Mouse (Mus musculus): Measurements from ENCODE around the gene Denr. TPM values are rescaled to one million over a fixed set of nuclear protein-coding genes. Genes with fewer than 3 reads are reported as not detected.
A peak's percentile ranks its signal among the peaks of the same experiment; 100 is the strongest.

The Denr gene
- polyA plus RNA-seq, 1 experiment from 2014 or later, result 81.9 TPM

DNA sequence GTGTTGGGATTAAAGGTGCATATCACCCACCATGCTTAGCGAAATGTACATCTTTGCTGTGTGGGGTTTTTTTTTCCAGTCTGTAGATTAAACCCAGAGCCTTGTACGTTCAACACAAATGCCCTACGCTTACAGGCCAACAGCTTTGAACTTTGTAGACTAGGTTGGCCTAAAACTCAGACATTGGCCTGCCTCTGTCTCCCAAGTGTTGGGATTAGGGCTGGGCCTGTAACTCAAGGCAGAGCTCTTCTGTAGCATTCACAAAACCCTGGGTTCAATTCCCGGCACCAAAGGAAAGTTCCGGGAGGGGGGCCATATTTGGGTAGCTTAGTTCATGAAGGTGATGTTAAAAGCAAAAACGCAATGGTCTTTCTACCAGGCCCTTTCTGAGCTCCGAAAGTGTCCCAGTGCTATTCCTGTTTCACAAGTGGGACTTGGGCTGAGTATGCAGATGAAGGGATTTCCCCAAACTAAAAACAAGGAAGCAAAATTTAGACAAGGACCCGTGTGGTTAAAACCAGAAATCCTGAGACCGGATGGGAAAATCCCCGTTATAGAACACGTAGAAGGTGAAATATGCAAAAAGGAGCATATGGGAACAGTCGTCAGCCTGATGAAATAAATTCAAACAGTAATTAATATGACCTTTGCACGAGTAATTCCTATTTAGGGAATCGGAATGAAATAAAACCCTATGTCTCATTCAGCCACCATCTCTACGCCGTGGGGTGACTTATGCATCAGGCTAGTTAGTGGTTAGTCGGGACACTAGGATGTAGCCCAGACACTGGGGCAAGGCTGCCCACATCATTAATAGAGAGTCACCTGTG is 614 bp upstream of the Denr start:
- Histone ChIP-seq H3K9ac (peak overlapping the region; percentile 55; the same call in 1 of the 2 replicates), H3K27ac (replicated peaks) (no peak overlapping the region), H3K36me3 (peaks cover 32% of the 10 kb centered on the region), H3K27me3 (replicated peaks) (no peaks in the 10 kb centered on the region), H3K4me1 (peaks cover 20% of the 10 kb centered on the region), H3K4me2 (peak overlapping the region; percentile 97), H3K9me3 (no peaks in the 10 kb centered on the region), H3K4me3 (peak overlapping the region; percentile 84; the same call in 1 of the 2 replicates)
- 69% methylated on average over 17 of the region's 17 CpGs for WGBS
- ATAC-seq (ENCODE audit: extremely low read depth, insufficient number of reproducible peaks, low FRiP score, low TSS enrichment), result no peak

- H3K4me3 ChIP-seq, result peak overlapping the region; percentile 84
- H3K27me3 ChIP-seq (replicated peaks), result no peaks in the 10 kb centered on the region
- H3K36me3 ChIP-seq, result peaks cover 45% of the 10 kb centered on the region
- 2% methylated on average over 10 of the region's 10 CpGs for WGBS
- peak overlapping the region; percentile 82; the same call in 1 of the 2 replicates for H3K27ac ChIP-seq (replicated peaks)
- H3K9ac ChIP-seq, result peak overlapping the region; percentile 98
- no peak for ATAC-seq (ENCODE audit: extremely low read depth, insufficient number of reproducible peaks, low FRiP score, low TSS enrichment)
- peak overlapping the region; percentile 97 for H3K4me2 ChIP-seq
- peaks cover 20% of the 10 kb centered on the region for H3K4me1 ChIP-seq
- H3K9me3 ChIP-seq, result no peaks in the 10 kb centered on the region
Measured at GRCm38 (mm10) chr5:123907631-123907977, 629 bp downstream of the Denr start.

- no peak overlapping the region for H3K4me2 ChIP-seq
- H3K36me3 ChIP-seq, result peaks cover 98% of the 10 kb centered on the region
- H3K4me3 ChIP-seq, result no peak overlapping the region
- H3K9me3 ChIP-seq, result no peaks in the 10 kb centered on the region
- 84% methylated on average over 3 of the region's 3 CpGs for WGBS
- no peaks in the 10 kb centered on the region for H3K27me3 ChIP-seq (replicated peaks)
- no peak for ATAC-seq (ENCODE audit: extremely low read depth, insufficient number of reproducible peaks, low FRiP score, low TSS enrichment)
- no peak overlapping the region for H3K27ac ChIP-seq (replicated peaks)
- peaks cover 12% of the 10 kb centered on the region for H3K4me1 ChIP-seq
- no peak overlapping the region for H3K9ac ChIP-seq
Measured at GRCm38 (mm10) chr5:123914852-123915251, 7.9 kb downstream of the Denr start.

GRCm38 (mm10) chr5:123922112-123922511 is 15.1 kb downstream of the Denr start:
- H3K9ac ChIP-seq, result no peak overlapping the region
- H3K4me3 ChIP-seq, result no peak overlapping the region
- H3K36me3 ChIP-seq, result peaks cover 94% of the 10 kb centered on the region
- ATAC-seq (ENCODE audit: extremely low read depth, insufficient number of reproducible peaks, low FRiP score, low TSS enrichment), result no peak
- 89% methylated on average over 6 of the region's 6 CpGs for WGBS
- no peaks in the 10 kb centered on the region for H3K27me3 ChIP-seq (replicated peaks)
- no peaks in the 10 kb centered on the region for H3K4me1 ChIP-seq
- H3K4me2 ChIP-seq, result no peak overlapping the region
- no peaks in the 10 kb centered on the region for H3K9me3 ChIP-seq
- no peak overlapping the region for H3K27ac ChIP-seq (replicated peaks)

DNA sequence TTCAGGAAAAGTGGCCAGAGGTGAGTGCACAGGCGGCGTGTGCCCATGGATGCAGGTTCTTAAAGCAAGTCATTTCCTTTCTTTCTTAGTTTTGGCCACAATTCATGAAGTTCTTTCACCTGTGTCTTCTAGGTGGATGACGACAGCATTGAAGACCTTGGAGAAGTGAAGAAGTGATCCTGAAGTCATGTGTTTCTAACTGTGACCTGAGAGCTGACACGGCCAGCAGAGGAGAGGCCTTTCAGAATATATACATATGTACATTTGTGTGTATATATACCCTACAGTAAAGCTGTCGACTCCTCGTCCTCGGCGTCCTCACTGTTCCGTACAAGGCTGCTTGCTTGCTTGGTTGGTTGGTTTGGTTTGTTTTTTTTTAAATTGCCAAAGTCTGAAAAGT is 20.1 kb downstream of the Denr start, which contains the start of gene Gm43518:
Gene Gm43518, plus strand, starts transcription at position 301 of the 400 bp plus-strand sequence.
- no peak within 1 kb of the TSS for H3K4me2 ChIP-seq
- H3K27me3 ChIP-seq (replicated peaks), result no peaks in the 10 kb centered on the region
- whole genome bisulfite sequencing, result 91% methylated on average over 9 of the region's 9 CpGs
- H3K27ac ChIP-seq (replicated peaks), result no peak within 1 kb of the TSS
- peaks cover 77% of the 10 kb centered on the region for H3K36me3 ChIP-seq
- no peaks in the 10 kb centered on the region for H3K9me3 ChIP-seq
- ATAC-seq (ENCODE audit: extremely low read depth, insufficient number of reproducible peaks, low FRiP score, low TSS enrichment), result no peak
- H3K4me3 ChIP-seq, result no peak within 1 kb of the TSS
- H3K4me1 ChIP-seq, result peaks cover 7% of the 10 kb centered on the region
- H3K9ac ChIP-seq, result no peak within 1 kb of the TSS

GRCm38 (mm10) chr5:123930508-123930989 is 23.6 kb downstream of the Denr start, which contains the start of gene Ccdc62:
Gene Ccdc62 (plus strand): TSS chr5:123930679.
- under 1% methylated on average over 56 of the region's 56 CpGs for WGBS

GRCm38 (mm10) chr5:123931131-123931530 is 24.2 kb downstream of the Denr start:
- H3K36me3 ChIP-seq, result peaks cover 37% of the 10 kb centered on the region
- peak overlapping the region; percentile 86 for H3K4me2 ChIP-seq
- no peak overlapping the region; the same call in 1 of the 2 replicates for H3K27ac ChIP-seq (replicated peaks)
- H3K9me3 ChIP-seq, result no peaks in the 10 kb centered on the region
- H3K4me3 ChIP-seq, result peak overlapping the region; percentile 83
- no peak for ATAC-seq (ENCODE audit: extremely low read depth, insufficient number of reproducible peaks, low FRiP score, low TSS enrichment)
- 48% methylated on average over 13 of the region's 13 CpGs for WGBS
- no peaks in the 10 kb centered on the region for H3K27me3 ChIP-seq (replicated peaks)
- H3K9ac ChIP-seq, result peak overlapping the region; percentile 97
- peaks cover 12% of the 10 kb centered on the region for H3K4me1 ChIP-seq

More at GRCm38 (mm10) chr5:123930508-123930989, 23.6 kb downstream of the Denr start, which contains the start of gene Ccdc62:
- peak; percentile 94 for ATAC-seq (ENCODE audit: extremely low read depth, insufficient number of reproducible peaks, low FRiP score, low TSS enrichment)
- peak within 1 kb of the TSS; percentile 86 for H3K4me2 ChIP-seq
- peaks cover 42% of the 10 kb centered on the region for H3K36me3 ChIP-seq
- no peaks in the 10 kb centered on the region for H3K27me3 ChIP-seq (replicated peaks)
- H3K9ac ChIP-seq, result peak within 1 kb of the TSS; percentile 97
- peak within 1 kb of the TSS; percentile 89 for H3K27ac ChIP-seq (replicated peaks)
- peak within 1 kb of the TSS; percentile 83 for H3K4me3 ChIP-seq
- H3K4me1 ChIP-seq, result peaks cover 12% of the 10 kb centered on the region
- H3K9me3 ChIP-seq, result no peaks in the 10 kb centered on the region

- Histone ChIP-seq H3K4me3 (no peak overlapping the region), H3K4me2 (no peak overlapping the region), H3K27me3 (replicated peaks) (no peaks in the 10 kb centered on the region), H3K36me3 (peaks cover 19% of the 10 kb centered on the region), H3K9ac (no peak overlapping the region), H3K27ac (replicated peaks) (no peak overlapping the region), H3K9me3 (no peaks in the 10 kb centered on the region), H3K4me1 (peaks cover 12% of the 10 kb centered on the region)
- no peak for ATAC-seq (ENCODE audit: extremely low read depth, insufficient number of reproducible peaks, low FRiP score, low TSS enrichment)
Measured at GRCm38 (mm10) chr5:123932927-123933326, 26.0 kb downstream of the Denr start.

- Histone ChIP-seq H3K27ac (replicated peaks) (no peak overlapping the region), H3K4me2 (peak overlapping the region; percentile 39; the same call in 1 of the 2 replicates), H3K27me3 (replicated peaks) (no peaks in the 10 kb centered on the region), H3K4me1 (peaks cover 12% of the 10 kb centered on the region), H3K36me3 (peaks cover 12% of the 10 kb centered on the region), H3K4me3 (no peak overlapping the region), H3K9ac (peak overlapping the region; percentile 62; the same call in 1 of the 2 replicates), H3K9me3 (no peaks in the 10 kb centered on the region)
- 86% methylated on average over 12 of the region's 12 CpGs for WGBS
- no peak for ATAC-seq (ENCODE audit: extremely low read depth, insufficient number of reproducible peaks, low FRiP score, low TSS enrichment)
Measured at GRCm38 (mm10) chr5:123933556-123933955, 26.6 kb downstream of the Denr start.

DNA sequence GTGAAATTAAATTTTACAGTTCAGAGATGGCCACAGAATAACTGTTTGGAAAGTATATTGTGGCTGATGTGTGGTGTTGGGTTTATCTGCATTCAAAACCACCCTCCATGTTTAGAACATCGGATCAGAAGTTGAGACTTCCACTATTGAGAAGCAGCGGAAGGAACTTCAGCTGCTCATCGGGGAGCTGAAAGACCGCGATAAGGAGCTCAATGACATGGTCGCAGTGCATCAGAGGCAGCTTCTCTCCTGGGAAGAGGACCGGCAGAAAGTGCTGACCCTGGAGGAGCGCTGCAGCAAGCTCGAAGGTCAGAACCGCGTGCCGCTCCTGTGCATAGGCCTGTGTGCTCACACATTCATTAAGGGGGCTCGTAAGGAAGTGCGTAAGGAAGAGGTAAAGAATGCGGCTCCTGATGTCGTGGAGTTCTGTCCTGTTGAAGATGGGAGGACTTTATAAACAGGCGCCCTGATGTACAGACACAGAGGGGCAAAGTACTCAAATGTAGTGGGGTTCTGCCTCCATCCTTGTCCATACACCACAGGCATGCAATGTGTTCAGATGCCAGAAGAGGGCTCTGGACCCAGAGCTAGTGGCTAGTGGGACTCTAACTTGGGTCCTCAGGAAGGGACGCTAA is 27.1 kb downstream of the Denr start:
- 29% methylated on average over 18 of the region's 18 CpGs for WGBS
- Histone ChIP-seq H3K4me1 (peaks cover 12% of the 10 kb centered on the region), H3K4me3 (no peak overlapping the region), H3K9ac (peak overlapping the region; percentile 62; the same call in 1 of the 2 replicates), H3K36me3 (peaks cover 7% of the 10 kb centered on the region), H3K27ac (replicated peaks) (no peak overlapping the region), H3K27me3 (replicated peaks) (no peaks in the 10 kb centered on the region), H3K9me3 (no peaks in the 10 kb centered on the region), H3K4me2 (peak overlapping the region; percentile 39)
- ATAC-seq (ENCODE audit: extremely low read depth, insufficient number of reproducible peaks, low FRiP score, low TSS enrichment), result no peak

DNA sequence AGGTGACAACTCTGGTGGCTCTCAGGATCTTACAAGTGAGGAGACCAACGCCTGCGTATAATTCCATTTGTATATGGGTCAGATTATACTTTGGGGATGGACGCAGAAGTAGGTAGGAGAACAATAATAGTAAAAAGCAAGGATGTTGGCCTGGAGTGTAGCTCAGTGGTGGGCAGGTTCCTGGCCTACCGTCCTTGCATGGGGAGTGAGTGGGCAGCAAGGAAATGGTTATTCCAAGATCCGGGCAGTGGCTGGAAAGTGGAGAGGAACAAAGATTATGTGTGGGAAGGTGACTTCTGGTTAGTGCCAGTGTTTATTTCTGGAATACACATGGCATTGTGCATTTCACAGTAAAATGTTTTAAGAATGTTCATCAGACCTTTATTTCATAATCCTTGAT is 29.0 kb downstream of the Denr start:
- Histone ChIP-seq H3K27me3 (replicated peaks) (no peaks in the 10 kb centered on the region), H3K4me3 (no peak overlapping the region), H3K27ac (replicated peaks) (no peak overlapping the region), H3K4me2 (no peak overlapping the region), H3K9me3 (no peaks in the 10 kb centered on the region), H3K36me3 (no peaks in the 10 kb centered on the region), H3K4me1 (peaks cover 12% of the 10 kb centered on the region), H3K9ac (no peak overlapping the region)
- ATAC-seq (ENCODE audit: extremely low read depth, insufficient number of reproducible peaks, low FRiP score, low TSS enrichment), result no peak
- 78% methylated on average over 5 of the region's 5 CpGs for WGBS
